Mouse (Mus musculus) small intestine, adult 2 months (tissue): ENCODE results near the gene Tmem131. TPM values are rescaled to one million over a fixed set of nuclear protein-coding genes. Genes with fewer than 3 reads are reported as not detected.

ENCODE experiments used
- H3K27ac ChIP-seq: fragments of 200-500 bp; 2 replicates; pipeline ENCODE4 v1.5.1; 2012; ENCODE audit warnings: low read depth, low read length, control low read depth, inconsistent platforms; ENCODE audit not compliant: insufficient read depth
- H3K27me3 ChIP-seq: fragments of 200-500 bp; 2 replicates; pipeline ENCODE4 v1.6.1; 2012; ENCODE audit warnings: mild to moderate bottlenecking, moderate library complexity, low read length, inconsistent platforms; ENCODE audit not compliant: control insufficient read depth, insufficient read depth
- H3K36me3 ChIP-seq: fragments of 200-500 bp; 2 replicates; pipeline ENCODE4 v1.6.1; 2012; ENCODE audit warnings: mild to moderate bottlenecking, low read length, control low read depth, inconsistent platforms; ENCODE audit not compliant: control insufficient read depth, insufficient read depth
- H3K4me1 ChIP-seq: fragments of 200-500 bp; 2 replicates; pipeline ENCODE4 v1.6.1; 2012; ENCODE audit warnings: low read length, inconsistent platforms, mixed read lengths; ENCODE audit not compliant: control insufficient read depth, insufficient read depth, insufficient read length
- H3K4me3 ChIP-seq: fragments of 200-500 bp; 2 replicates; pipeline ENCODE4 v1.5.1; 2012; ENCODE audit warnings: low read depth, mild to moderate bottlenecking, control low read depth, inconsistent platforms, low read length, moderate library complexity
- CTCF ChIP-seq: fragments of 200-500 bp; IDR thresholded peaks from 2 replicates; pipeline ENCODE4 v1.5.1; 2012; ENCODE audit warnings: low read depth, mild to moderate bottlenecking, control low read depth, inconsistent platforms, low read length, moderate library complexity, mixed read lengths; ENCODE audit not compliant: insufficient replicate concordance, insufficient read length; ENCODE audit errors: extremely low read depth
- POLR2A ChIP-seq: fragments of 200-500 bp; IDR thresholded peaks from 2 replicates; pipeline ENCODE4 v1.6.1; 2012; ENCODE audit warnings: low read depth, mild to moderate bottlenecking, control low read depth, inconsistent platforms, low read length, moderate library complexity
- WGBS: fragments of 180-500 bp; shearing (Covaris S2); methylation state at CpG from one replicate; pipeline ENCODE4 v1.1.7; 2018; 5-methylcytosine and 5-hydroxymethylcytosine counted together
- polyA plus RNA-seq: library from polyadenylated mRNA; depleted of rRNA; stranded (reverse); fragments of >200 nt; gene quantifications from 2 replicates; pipeline ENCODE4 v1.2.3, GENCODE M21; 2012

Gene Tmem131
- polyA plus RNA-seq, 1 experiment: 39.6 TPM

DNA sequence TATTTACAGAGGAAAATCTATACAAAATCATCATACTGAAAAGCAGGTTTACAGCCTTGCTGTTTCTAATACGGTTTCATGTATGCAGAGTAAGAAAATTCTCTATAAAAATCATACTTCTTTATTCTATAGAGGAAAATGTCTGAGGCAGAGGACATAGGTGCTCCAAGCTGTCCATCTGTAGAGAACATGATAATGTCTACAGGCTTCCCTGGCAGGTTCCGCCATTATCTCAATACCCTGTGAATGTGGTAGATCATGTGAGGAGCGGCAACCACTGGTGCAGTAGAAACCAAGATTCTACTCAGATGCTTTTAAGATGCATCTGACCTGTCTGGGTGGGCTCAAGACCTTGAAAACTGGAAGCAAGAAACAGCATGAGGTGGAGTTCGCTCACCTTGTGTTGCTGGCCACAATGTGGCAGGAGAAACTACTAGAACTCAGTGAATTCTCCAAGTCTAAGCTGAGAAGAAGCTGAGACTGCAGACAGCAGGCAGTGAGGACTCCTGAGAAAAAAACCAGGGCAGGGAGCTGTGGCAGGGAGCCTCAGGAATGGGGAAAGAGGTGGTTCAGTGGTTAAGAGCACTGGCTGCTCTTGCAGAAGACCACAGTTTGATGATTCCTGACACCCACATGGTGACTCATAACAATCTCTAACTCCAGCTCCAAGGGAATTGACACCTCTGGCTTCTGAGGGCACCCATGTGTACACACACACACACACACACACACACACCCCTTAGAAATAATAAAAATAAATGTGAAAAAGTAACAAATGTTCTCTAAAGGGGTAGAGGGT, 20.6 kb downstream of the Tmem131 start:
- Histone ChIP-seq H3K27ac (no peak overlapping the region), H3K36me3 (peaks cover 2% of the 10 kb centered on the region; the same call in 1 of the 2 replicates), H3K4me3 (no peak overlapping the region), H3K4me1 (peaks cover 51% of the 10 kb centered on the region), H3K27me3 (no peaks in the 10 kb centered on the region)
- WGBS: 83% methylated on average over 4 of the region's 4 CpGs
- no peak for TF ChIP-seq POLR2A
- TF ChIP-seq CTCF: no peak

DNA sequence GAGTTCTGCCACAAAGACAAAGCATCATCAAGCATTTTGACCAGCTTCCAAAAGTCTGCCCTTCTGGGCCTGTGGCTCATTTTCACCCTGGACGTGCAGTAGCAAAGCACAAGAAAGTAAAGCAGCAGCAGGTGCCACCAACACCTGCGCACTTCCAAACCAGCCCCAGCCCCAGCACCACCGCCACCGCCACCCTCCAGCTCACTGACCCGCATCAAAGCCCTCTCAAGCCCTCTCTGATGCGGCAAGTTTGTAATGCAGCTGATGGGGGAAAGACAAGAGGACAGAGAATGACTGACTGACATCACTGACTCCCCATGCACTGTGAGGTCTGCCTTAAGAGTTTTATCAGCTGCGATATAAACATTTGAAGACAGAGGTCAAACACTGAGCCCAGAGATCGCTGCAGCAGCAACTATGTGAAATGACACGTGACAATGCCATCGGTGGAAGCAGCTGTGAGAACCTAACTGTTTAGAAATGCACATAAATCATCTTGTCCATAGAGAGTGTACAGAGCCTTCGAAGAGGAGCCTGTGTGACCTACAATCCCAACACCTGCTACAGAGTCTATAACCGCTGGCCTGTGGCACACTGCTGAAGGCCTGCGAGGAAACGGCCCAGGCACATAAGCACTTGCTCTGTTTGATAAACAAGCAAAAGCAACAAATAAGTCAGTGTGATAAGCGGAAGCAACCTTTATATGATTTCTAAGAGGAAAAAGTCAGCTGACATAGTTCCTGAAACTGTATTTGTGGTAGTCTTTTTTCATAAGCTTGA, 21.7 kb downstream of the Tmem131 start:
- H3K27ac ChIP-seq: peak overlapping the region; percentile 81
- peaks cover 2% of the 10 kb centered on the region; the same call in 1 of the 2 replicates for H3K36me3 ChIP-seq
- H3K27me3 ChIP-seq: no peaks in the 10 kb centered on the region
- peaks cover 55% of the 10 kb centered on the region for H3K4me1 ChIP-seq
- WGBS: 28% methylated on average over 15 of the region's 15 CpGs
- H3K4me3 ChIP-seq: no peak overlapping the region
- TF ChIP-seq POLR2A (no peak), CTCF (no peak)

DNA sequence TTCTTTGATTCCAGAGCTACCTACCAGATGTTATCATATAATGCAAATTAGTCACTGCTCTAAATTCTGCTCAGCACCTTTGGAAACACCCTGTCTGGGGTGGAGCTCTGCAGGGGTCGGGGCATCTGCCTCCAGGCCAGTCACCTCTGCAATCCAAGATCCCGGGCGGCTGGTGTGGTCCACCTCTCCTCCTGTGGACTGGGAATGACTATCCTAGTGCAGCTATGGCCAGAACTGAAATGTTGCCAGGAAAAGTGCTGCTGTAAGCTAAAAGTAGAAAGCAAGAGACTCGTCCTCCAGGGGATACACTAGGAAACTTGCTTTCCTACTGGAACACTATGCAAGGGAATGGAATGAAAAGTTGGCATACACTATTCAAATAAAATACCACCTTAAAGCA, 22.7 kb downstream of the Tmem131 start:
- Histone ChIP-seq H3K27ac (peak overlapping the region; percentile 75), H3K4me3 (no peak overlapping the region), H3K4me1 (peaks cover 47% of the 10 kb centered on the region), H3K27me3 (no peaks in the 10 kb centered on the region), H3K36me3 (peaks cover 2% of the 10 kb centered on the region; the same call in 1 of the 2 replicates)
- TF ChIP-seq CTCF: no peak
- no peak for TF ChIP-seq POLR2A
- WGBS: 23% methylated on average over 4 of the region's 4 CpGs

DNA sequence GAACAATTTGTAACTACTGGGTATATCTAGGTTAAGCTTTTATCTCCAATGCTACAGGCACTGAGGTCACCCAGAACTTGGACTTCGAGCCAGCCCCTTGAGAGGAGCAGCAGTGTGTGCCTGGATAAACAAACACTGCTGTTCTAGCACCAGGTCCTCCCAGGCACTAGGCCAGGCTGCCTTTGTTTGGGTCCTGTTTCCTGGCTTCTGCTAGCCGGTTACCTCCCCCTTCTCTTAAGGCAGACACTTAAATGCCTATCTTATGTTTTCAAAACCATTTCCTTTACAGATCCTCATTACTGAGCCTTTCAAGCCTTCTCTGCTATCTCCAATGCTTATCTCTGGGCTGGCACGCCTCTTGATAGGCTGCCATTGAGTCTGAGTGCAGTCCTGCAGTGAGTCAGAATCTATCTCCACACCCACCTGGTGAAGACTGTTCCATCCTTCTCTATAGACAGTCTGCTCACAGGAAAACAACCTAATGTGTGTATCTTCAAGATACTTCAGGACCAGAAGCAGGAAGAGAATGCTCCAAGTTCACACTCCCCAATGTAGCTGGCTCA, 23.2 kb downstream of the Tmem131 start:
- no peaks in the 10 kb centered on the region for H3K27me3 ChIP-seq
- no peak overlapping the region for H3K4me3 ChIP-seq
- peaks cover 2% of the 10 kb centered on the region; the same call in 1 of the 2 replicates for H3K36me3 ChIP-seq
- H3K27ac ChIP-seq: peak overlapping the region; percentile 75
- 2% methylated on average over 3 of the region's 3 CpGs for WGBS
- H3K4me1 ChIP-seq: peaks cover 47% of the 10 kb centered on the region
- no peak for TF ChIP-seq POLR2A
- TF ChIP-seq CTCF: no peak

DNA sequence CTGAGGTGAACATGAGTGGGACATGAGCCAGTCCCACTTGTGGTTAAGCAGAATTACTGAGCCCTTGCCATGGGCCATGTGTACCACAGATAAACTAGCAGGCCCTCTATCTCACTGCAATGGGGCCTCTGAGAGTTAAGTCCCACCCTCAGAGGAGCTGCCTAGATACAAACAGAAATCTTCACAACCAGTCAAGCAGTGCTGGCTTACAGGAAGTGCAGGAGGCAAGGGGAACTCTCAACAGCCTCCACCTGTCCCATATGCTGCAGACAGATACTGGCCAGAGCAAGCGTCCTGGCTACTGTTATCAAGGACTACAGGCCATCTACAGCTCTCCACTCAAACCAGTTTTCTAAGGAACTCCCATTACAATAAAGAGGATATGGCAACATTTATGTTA, 23.7 kb downstream of the Tmem131 start:
- no peak overlapping the region for H3K4me3 ChIP-seq
- peaks cover 45% of the 10 kb centered on the region for H3K4me1 ChIP-seq
- peak overlapping the region; percentile 75 for H3K27ac ChIP-seq
- whole genome bisulfite sequencing: 17% methylated on average over 1 of the region's 1 CpGs
- peaks cover 2% of the 10 kb centered on the region; the same call in 1 of the 2 replicates for H3K36me3 ChIP-seq
- TF ChIP-seq CTCF (no peak), POLR2A (no peak)
- no peaks in the 10 kb centered on the region for H3K27me3 ChIP-seq

DNA sequence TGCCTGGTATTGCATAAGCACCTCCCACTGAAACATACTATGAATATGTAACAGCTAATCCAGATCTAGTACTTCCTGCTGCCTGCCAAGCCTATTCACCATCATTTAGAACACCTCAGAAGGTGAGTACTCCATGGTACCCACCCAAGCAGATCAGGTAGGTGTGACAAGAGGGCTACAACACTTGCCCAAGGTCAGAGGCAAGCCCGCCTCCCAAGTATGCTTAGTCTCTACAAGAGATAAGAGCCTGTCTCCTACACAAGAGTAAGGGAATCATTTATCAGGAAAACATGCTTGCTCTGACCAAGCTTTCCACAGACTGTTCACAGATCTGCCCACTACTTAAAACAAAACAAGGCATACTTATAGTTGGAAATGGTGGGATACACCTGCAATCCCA, 26.0 kb downstream of the Tmem131 start:
- Histone ChIP-seq H3K4me3 (no peak overlapping the region), H3K4me1 (peaks cover 38% of the 10 kb centered on the region), H3K36me3 (no peaks in the 10 kb centered on the region), H3K27ac (no peak overlapping the region), H3K27me3 (no peaks in the 10 kb centered on the region)
- TF ChIP-seq POLR2A (no peak), CTCF (no peak)
- 43% methylated on average over 1 of the region's 1 CpGs for WGBS

DNA sequence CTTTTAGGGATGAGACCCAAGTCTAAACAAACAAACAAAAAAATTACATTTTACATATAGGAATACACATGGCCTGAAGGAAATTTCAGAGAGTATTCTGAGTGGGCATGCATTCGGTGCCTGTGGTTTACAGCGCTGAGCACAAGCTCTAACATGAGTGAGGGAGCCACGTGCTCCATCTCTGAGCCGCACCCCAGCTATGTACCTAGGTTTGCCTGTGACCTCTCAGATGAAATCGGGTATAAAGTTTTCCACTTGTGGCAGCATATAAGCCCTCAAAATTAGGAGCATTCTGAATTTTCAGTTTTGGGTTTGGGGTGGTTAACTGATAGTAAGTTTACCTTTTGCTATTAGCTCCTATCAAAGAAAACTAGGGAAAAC, 28.3 kb downstream of the Tmem131 start:
- H3K4me3 ChIP-seq: no peak overlapping the region
- H3K27ac ChIP-seq: no peak overlapping the region
- peaks cover 21% of the 10 kb centered on the region; the same call in 1 of the 2 replicates for H3K4me1 ChIP-seq
- H3K36me3 ChIP-seq: no peaks in the 10 kb centered on the region
- TF ChIP-seq POLR2A (no peak), CTCF (no peak)
- WGBS: 86% methylated on average over 5 of the region's 5 CpGs
- H3K27me3 ChIP-seq: no peaks in the 10 kb centered on the region
